Mouse (Mus musculus): ENCODE data around the gene Crnkl1.
"Not testable (repeated sequence)": the region's sequence is repeated elsewhere in the genome, so short reads cannot be mapped to it uniquely, and the experiment has no call there.

Crnkl1 gene

GRCm38 (mm10) chr2:145905884-145906283, 28.9 kb downstream of the Crnkl1 start:
- not testable (repeated sequence) for DNase-seq

- no peak for DNase-seq
Measured at GRCm38 (mm10) chr2:145905156-145905555, 29.7 kb downstream of the Crnkl1 start.

GRCm38 (mm10) chr2:145903983-145904616, 30.7 kb downstream of the Crnkl1 start:
- no peak for DNase-seq

GRCm38 (mm10) chr2:145903061-145903901, 31.5 kb downstream of the Crnkl1 start:
- DNase-seq: peak; percentile 94 to 95

- DNase-seq: no peak
Measured at GRCm38 (mm10) chr2:145901861-145902260, 33.0 kb downstream of the Crnkl1 start, which contains the start of gene Naa20. Naa20 (plus strand) TSS chr2:145902099.

GRCm38 (mm10) chr2:145900318-145900717, 34.5 kb downstream of the Crnkl1 start:
- not testable (repeated sequence) for DNase-seq

GRCm38 (mm10) chr2:145898106-145898505, 36.7 kb downstream of the Crnkl1 start:
- peak; percentile 58 to 68 for DNase-seq

- DNase-seq: no peak
Measured at GRCm38 (mm10) chr2:145893756-145894155, 41.1 kb downstream of the Crnkl1 start.

GRCm38 (mm10) chr2:145890571-145890970, 44.2 kb downstream of the Crnkl1 start:
- DNase-seq: no peak

- no peak for DNase-seq
Measured at GRCm38 (mm10) chr2:145888766-145889480, 45.9 kb downstream of the Crnkl1 start.

GRCm38 (mm10) chr2:145887937-145888765, 46.7 kb downstream of the Crnkl1 start:
- no peak for DNase-seq

- DNase-seq: no peak
Measured at GRCm38 (mm10) chr2:145884913-145885785, 49.7 kb downstream of the Crnkl1 start.

- no peak for DNase-seq
Measured at GRCm38 (mm10) chr2:145884036-145884912, 50.5 kb downstream of the Crnkl1 start.

- DNase-seq: no peak
Measured at GRCm38 (mm10) chr2:145882398-145882797, 52.4 kb downstream of the Crnkl1 start.

- DNase-seq: no peak
Measured at GRCm38 (mm10) chr2:145881932-145882331, 52.9 kb downstream of the Crnkl1 start.

- peak in 1 of 2 experiments; percentile 43 for DNase-seq
Measured at GRCm38 (mm10) chr2:145880887-145881747, 53.7 kb downstream of the Crnkl1 start.

- no peak for DNase-seq
Measured at GRCm38 (mm10) chr2:145877191-145877590, 57.6 kb downstream of the Crnkl1 start.

GRCm38 (mm10) chr2:145874879-145875482, 59.8 kb downstream of the Crnkl1 start:
- no peak for DNase-seq

GRCm38 (mm10) chr2:145873953-145874352, 60.9 kb downstream of the Crnkl1 start:
- DNase-seq: no peak
